Mouse (Mus musculus): ENCODE results near the gene Rnf44. TPM values are rescaled to one million over a fixed set of nuclear protein-coding genes. Genes with fewer than 3 reads are reported as not detected.

Gene Rnf44
- 54.0 and 56.8 TPM in 2 replicates for polyA plus RNA-seq (2015; fragmentation: Nextera tagmentation; extraction: Ambion mirVana)

DNA sequence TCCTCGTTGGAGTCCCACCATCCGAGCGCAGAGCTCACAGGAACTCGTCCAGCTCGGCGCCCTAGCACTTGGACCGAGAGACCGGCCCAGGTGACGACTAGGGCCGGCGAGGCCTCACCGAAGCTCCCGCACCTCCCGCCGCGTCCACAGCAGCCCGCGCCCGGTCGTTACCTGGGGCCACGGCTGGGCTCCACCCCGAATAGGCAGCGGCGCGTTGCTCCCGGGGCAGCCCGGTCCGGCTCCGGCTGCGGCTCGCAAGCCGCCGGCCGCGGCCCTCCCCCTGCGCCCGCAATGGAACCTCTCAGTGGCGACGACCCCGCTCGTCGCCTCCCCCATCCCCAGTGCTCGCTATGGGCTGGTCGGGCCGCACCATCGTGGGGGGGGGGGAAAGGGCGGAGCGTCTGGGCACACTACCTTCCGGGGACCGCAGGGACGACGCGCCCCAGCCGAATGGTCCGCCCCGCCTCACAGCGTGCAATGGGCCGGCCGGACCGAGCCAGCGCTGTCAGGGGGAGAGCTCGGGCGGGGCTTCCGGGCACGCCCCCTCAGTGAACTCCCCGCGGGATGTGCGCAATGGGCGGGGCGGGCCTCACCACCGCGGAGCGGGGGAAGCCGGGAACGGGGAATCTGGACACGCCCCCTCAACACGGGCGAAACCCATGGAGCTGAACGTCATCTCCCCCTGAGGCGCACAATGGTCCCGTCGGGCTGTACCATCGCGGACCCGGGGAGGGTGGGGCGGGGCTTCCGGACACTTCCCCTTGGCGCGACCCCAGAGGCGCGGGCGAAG, at the start of gene Rnf44:
Rnf44 (minus strand) TSS at position 350 of the 790 bp plus-strand sequence.

GRCm38 (mm10) chr13:54701243-54701642, 7.5 kb upstream of the Rnf44 start, which contains the start of gene Cdhr2:
Gene Cdhr2, plus strand, starts transcription at chr13:54701461.

Other genes with a start within 250 kb of the Rnf44 start
- gene Thoc3, start 225.1 kb downstream of the Rnf44 start, polyA plus RNA-seq (2015; fragmentation: Nextera tagmentation; extraction: Ambion mirVana) = 47.3 and 55.4 TPM in 2 replicates
- 2.9 and 3.0 TPM in 2 replicates for gene Simc1, start 190.1 kb downstream of the Rnf44 start, polyA plus RNA-seq (2015; fragmentation: Nextera tagmentation; extraction: Ambion mirVana)
- 95.0 and 99.7 TPM in 2 replicates for gene 4833439L19Rik, start 128.5 kb downstream of the Rnf44 start, polyA plus RNA-seq (2015; fragmentation: Nextera tagmentation; extraction: Ambion mirVana)
- 13.6 and 14.4 TPM in 2 replicates for gene Arl10, start 118.9 kb downstream of the Rnf44 start, polyA plus RNA-seq (2015; fragmentation: Nextera tagmentation; extraction: Ambion mirVana)
- gene Nop16, start 103.8 kb downstream of the Rnf44 start, polyA plus RNA-seq (2015; fragmentation: Nextera tagmentation; extraction: Ambion mirVana) = 37.0 and 40.0 TPM in 2 replicates
- 214 and 221 TPM in 2 replicates for gene Higd2a, start 103.7 kb downstream of the Rnf44 start, polyA plus RNA-seq (2015; fragmentation: Nextera tagmentation; extraction: Ambion mirVana)
- 107 and 125 TPM in 2 replicates for gene Cltb, start 82.6 kb downstream of the Rnf44 start, polyA plus RNA-seq (2015; fragmentation: Nextera tagmentation; extraction: Ambion mirVana)
- 60.8 and 67.5 TPM in 2 replicates for gene Faf2, start 72.1 kb downstream of the Rnf44 start, polyA plus RNA-seq (2015; fragmentation: Nextera tagmentation; extraction: Ambion mirVana)
- gene Cdhr2, start 7.6 kb upstream of the Rnf44 start, polyA plus RNA-seq (2015; fragmentation: Nextera tagmentation; extraction: Ambion mirVana) = 0.02 and 0.04 TPM in 2 replicates
- gene Gprin1, start 56.0 kb upstream of the Rnf44 start, polyA plus RNA-seq (2015; fragmentation: Nextera tagmentation; extraction: Ambion mirVana) = 0.12 and 0.14 TPM in 2 replicates
- not detected in 2 replicates for gene Sncb, start 72.7 kb upstream of the Rnf44 start, polyA plus RNA-seq (2015; fragmentation: Nextera tagmentation; extraction: Ambion mirVana)
- not detected in 2 replicates for gene Eif4e1b, start 90.1 kb upstream of the Rnf44 start, polyA plus RNA-seq (2015; fragmentation: Nextera tagmentation; extraction: Ambion mirVana)
- gene Tspan17, start 95.5 kb upstream of the Rnf44 start, polyA plus RNA-seq (2015; fragmentation: Nextera tagmentation; extraction: Ambion mirVana) = 56.1 and 56.3 TPM in 2 replicates

All from urinary bladder, postnatal 0 days (tissue).